In genomic region chr15:79658531-79659375, GRCm38 (mm10) we compare ENCODE assay signal across 8 mouse cellular contexts. TPM values are rescaled to one million over a fixed set of nuclear protein-coding genes. Genes with fewer than 3 reads are reported as not detected.
DNase-seq lines count a peak whose midpoint lies in the region; TF ChIP-seq lines count a peak whose summit lies in the region.

Fam227a (minus strand) TSS chr15:79658956.
Cby1 (plus strand) TSS chr15:79659199.

- H3K27me3 ChIP-seq in megakaryocyte, embryonic 14.5 days (replicated peaks), result no peaks in the 10 kb centered on the region

- H3K36me3 ChIP-seq in megakaryocyte, embryonic 14.5 days (replicated peaks; ENCODE audit: low read length), result peaks cover 38% of the 10 kb centered on the region

- peak; percentile 78 for DNase-seq in WW6 (ENCODE audit: low read depth, low spot score)
- peak; percentile 96 to 97 for DNase-seq in cerebellum, postnatal 4 days (ENCODE audit: low spot score in 2 of 2)
- DNase-seq in gastrocnemius, adult 2 months, result peak; percentile 97
- DNase-seq in hindlimb bud, embryonic 11.5 days (ENCODE audit: extremely low spot score, low read depth, low spot score), result peak; percentile 87
- DNase-seq in left cerebral cortex, adult 8-10 months (ENCODE audit: low spot score in 2 of 2), result peak; percentile 89 to 97
- DNase-seq in right cerebral cortex, postnatal 10 days (ENCODE audit: low spot score in 2 of 2), result peak; percentile 96 to 97
- peak; percentile 95 for DNase-seq in urinary bladder, postnatal 25 days (ENCODE audit: low spot score)

- peaks cover 7% of the 10 kb centered on the region; the same call in 1 of the 2 replicates for H3K9me3 ChIP-seq in megakaryocyte, embryonic 14.5 days

- H3K4me1 ChIP-seq in megakaryocyte, embryonic 14.5 days, result peaks cover 48% of the 10 kb centered on the region

- intact Hi-C loops in gastrocnemius, adult 2 months (cut with DNase I), result loop anchor here (5.0 kb wide), 1 partner anchor 426 kb away; no protein-coding TSS in a partner anchor

- TF ChIP-seq CTCF in gastrocnemius, adult 2 months (IDR thresholded peaks at IDR 0.05), result no peak

- peak within 1 kb of the TSS; percentile 96 for H3K4me3 ChIP-seq in gastrocnemius, adult 2 months
- H3K4me3 ChIP-seq in megakaryocyte, embryonic 14.5 days (replicated peaks), result peak within 1 kb of the TSS; percentile 97

- peak within 1 kb of the TSS; percentile 93 for H3K27ac ChIP-seq in gastrocnemius, adult 2 months

RNA-seq across cellular contexts. Expression of gene Fam227a, which starts in this region (rescaled TPM):
- total RNA-seq in gastrocnemius, adult 2 months (2021), result under 1 TPM; 0.47 to 0.84 TPM
- total RNA-seq in left cerebral cortex, adult 8-10 months (2022), result 10 to 100 TPM; 10.4 to 11.4 (median 10.6) TPM
- polyA plus RNA-seq in megakaryocyte, embryonic 14.5 days (2012; ENCODE audit: insufficient read depth, low replicate concordance), result 0.38 and 2.9 TPM in 2 replicates

RNA-seq across cellular contexts. Expression of gene Cby1, which starts in this region (rescaled TPM):
- 10 to 100 TPM; 11.8 to 15.6 TPM for total RNA-seq in gastrocnemius, adult 2 months (2021)
- 10 to 100 TPM; 42.9 to 48.2 (median 46.4) TPM for total RNA-seq in left cerebral cortex, adult 8-10 months (2022)
- 122 and 127 TPM in 2 replicates for polyA plus RNA-seq in megakaryocyte, embryonic 14.5 days (2012; ENCODE audit: insufficient read depth, low replicate concordance)

Comparison
In these comparisons a context has a peak if more than half of its experiments do, and no peak if none do; other contexts are left out.
1. Peak in every context shown above with its lines: DNase-seq, H3K4me3 ChIP-seq and H3K27ac ChIP-seq.
2. RNA of gene Fam227a (total RNA-seq): 10.4 to 11.4 TPM in left cerebral cortex, adult 8-10 months; 0.47 to 0.84 TPM in gastrocnemius, adult 2 months; every median in the first group is over 4 times any median in the second.